Comparison of ENCODE assay signal across 12 mouse cellular contexts in genomic region chr15:96655514-96655913, GRCm38 (mm10). TPM values are rescaled to one million over a fixed set of nuclear protein-coding genes. Genes with fewer than 3 reads are reported as not detected.
DNase-seq lines count a peak whose midpoint lies in the region; ATAC-seq and TF ChIP-seq lines count a peak whose summit lies in the region.
"Had no signal": no experiment of that assay in that cellular context is flagged by ENCODE, and none has a peak within 500 bp of the region (broad histone marks: within the 10 kb centered on the region; RNA-seq: fewer than 3 reads in every experiment).

No protein-coding gene starts in this region.

- 92% methylated on average over 14 of the region's 14 CpGs for WGBS in hindbrain, embryonic 10.5 days
- whole genome bisulfite sequencing in hindbrain, embryonic 13.5 days, result 95% methylated on average over 14 of the region's 14 CpGs
- 39% methylated on average over 14 of the region's 14 CpGs for WGBS in liver, postnatal 0 days (ENCODE audit: insufficient replicate concordance)

- peak; percentile 1 for DNase-seq in hindbrain, embryonic 10.5 days (ENCODE audit: low spot score)
- DNase-seq in liver, postnatal 0 days, result peak; percentile 38
- DNase-seq in thymus, postnatal 0 days (ENCODE audit: low spot score), result peak; percentile 59
- DNase-seq in kidney, postnatal 10 days, result no peak
- DNase-seq in layer of hippocampus, adult 18-20 months (ENCODE audit: low spot score in 2 of 2), result no peak
- DNase-seq in embryo, embryonic 9.5 days (ENCODE audit: extremely low spot score), result no peak
- DNase-seq: cerebellum, postnatal 14 days; kidney, postnatal 14 days; right cerebral cortex, postnatal 4 days had no signal

- no peak overlapping the region for H3K4me2 ChIP-seq in hindbrain, embryonic 13.5 days
- H3K4me2 ChIP-seq in liver, postnatal 0 days (ENCODE audit: low read depth, low read length), result peak overlapping the region; percentile 44
- H3K4me2 ChIP-seq: midbrain, embryonic 11.5 days had no signal

- no peak overlapping the region for H3K27ac ChIP-seq in hindbrain, embryonic 10.5 days
- H3K27ac ChIP-seq in hindbrain, embryonic 13.5 days, result no peak overlapping the region
- H3K27ac ChIP-seq in liver, postnatal 0 days (ENCODE audit: low read depth), result peak overlapping the region; percentile 85

- TF ChIP-seq EP300 in liver, postnatal 0 days (IDR thresholded peaks at IDR 0.05; ENCODE audit: low read depth), result no peak

- no peaks in the 10 kb centered on the region for H3K27me3 ChIP-seq in hindbrain, embryonic 10.5 days (ENCODE audit: insufficient read depth, poor library complexity, severe bottlenecking)
- H3K27me3 ChIP-seq in hindbrain, embryonic 13.5 days, result no peaks in the 10 kb centered on the region
- H3K27me3 ChIP-seq in liver, postnatal 0 days (ENCODE audit: insufficient read depth, low read length), result no peaks in the 10 kb centered on the region

- no peak overlapping the region for H3K9ac ChIP-seq in hindbrain, embryonic 13.5 days
- no peak overlapping the region for H3K9ac ChIP-seq in liver, postnatal 0 days (replicated peaks)

- ATAC-seq in hindbrain, embryonic 13.5 days (ENCODE audit: low FRiP score), result no peak
- ATAC-seq in activated CD4-positive, CD25-positive, alpha-beta regulatory T cell, adult 4 months, result peak; percentile 45
- ATAC-seq in liver, postnatal 0 days, result peak; percentile 44; the same call in 1 of the 2 replicates

- H3K9me3 ChIP-seq in hindbrain, embryonic 10.5 days, result no peaks in the 10 kb centered on the region
- no peaks in the 10 kb centered on the region for H3K9me3 ChIP-seq in hindbrain, embryonic 13.5 days
- H3K9me3 ChIP-seq in liver, postnatal 0 days (ENCODE audit: low read length), result no peaks in the 10 kb centered on the region

- H3K4me1 ChIP-seq in hindbrain, embryonic 10.5 days (replicated peaks), result peaks cover 2% of the 10 kb centered on the region; the same call in 1 of the 2 replicates
- 0 out of 2 replicates have a peak, but pooled peaks cover 8% of the 10 kb centered on the region for H3K4me1 ChIP-seq in hindbrain, embryonic 13.5 days (replicated peaks)
- peaks cover under 1% of the 10 kb centered on the region; the same call in 1 of the 2 replicates for H3K4me1 ChIP-seq in liver, postnatal 0 days (ENCODE audit: insufficient read depth)

- H3K4me3 ChIP-seq in hindbrain, embryonic 10.5 days, result no peak overlapping the region
- H3K4me3 ChIP-seq in hindbrain, embryonic 13.5 days, result no peak overlapping the region
- no peak overlapping the region for H3K4me3 ChIP-seq in liver, postnatal 0 days (ENCODE audit: low read depth, low read length)

- H3K36me3 ChIP-seq in hindbrain, embryonic 10.5 days, result no peaks in the 10 kb centered on the region
- no peaks in the 10 kb centered on the region for H3K36me3 ChIP-seq in hindbrain, embryonic 13.5 days
- no peaks in the 10 kb centered on the region for H3K36me3 ChIP-seq in liver, postnatal 0 days (replicated peaks; ENCODE audit: insufficient read depth, low read length)

- TF ChIP-seq CTCF in liver, postnatal 0 days (IDR thresholded peaks at IDR 0.05; ENCODE audit: low read depth), result no peak

RNA-seq across cellular contexts. Expression of gene Slc38a1, which starts 12.8 kb away (rescaled TPM):
- 109 and 113 TPM in 2 replicates for polyA plus RNA-seq in hindbrain, embryonic 10.5 days (2016; fragmentation: Nextera tagmentation; extraction: Ambion mirVana)
- polyA plus RNA-seq in hindbrain, embryonic 13.5 days (2015; fragmentation: Nextera tagmentation; extraction: Ambion mirVana), result 154 and 158 TPM in 2 replicates
- 10 to 100 TPM; 55.8 to 63.4 TPM for polyA plus RNA-seq in activated CD4-positive, CD25-positive, alpha-beta regulatory T cell, adult 4 months (2017; shearing (Covaris generic))
- 8.4 and 11.3 TPM in 2 replicates for polyA plus RNA-seq in liver, postnatal 0 days (2015; fragmentation: Nextera tagmentation; extraction: Ambion mirVana)
- 125 and 126 TPM in 2 replicates for polyA plus RNA-seq in thymus, postnatal 0 days (2015; fragmentation: Nextera tagmentation; extraction: Ambion mirVana)
- 10 to 100 TPM; 77.6 to 84.1 TPM for total RNA-seq in layer of hippocampus, adult 18-20 months (2021)

RNA-seq across cellular contexts. Expression of gene Slc38a2, which starts 44.0 kb away (rescaled TPM):
- polyA plus RNA-seq in hindbrain, embryonic 10.5 days (2016; fragmentation: Nextera tagmentation; extraction: Ambion mirVana), result 135 and 156 TPM in 2 replicates
- 133 TPM in 2 replicates for polyA plus RNA-seq in hindbrain, embryonic 13.5 days (2015; fragmentation: Nextera tagmentation; extraction: Ambion mirVana)
- 10 to 100 TPM; 36.1 to 47.0 TPM for polyA plus RNA-seq in activated CD4-positive, CD25-positive, alpha-beta regulatory T cell, adult 4 months (2017; shearing (Covaris generic))
- polyA plus RNA-seq in liver, postnatal 0 days (2015; fragmentation: Nextera tagmentation; extraction: Ambion mirVana), result 19.0 and 29.6 TPM in 2 replicates
- polyA plus RNA-seq in thymus, postnatal 0 days (2015; fragmentation: Nextera tagmentation; extraction: Ambion mirVana), result 94.1 and 95.8 TPM in 2 replicates
- 10 to 100 TPM; 85.1 to 88.2 TPM for total RNA-seq in layer of hippocampus, adult 18-20 months (2021)

Comparison
In these comparisons a context has a peak if more than half of its experiments do, and no peak if none do; other contexts are left out.
1. DNase-seq: peak in hindbrain, embryonic 10.5 days (single experiment), liver, postnatal 0 days (single experiment) and thymus, postnatal 0 days (single experiment); none in kidney, postnatal 10 days (single experiment), layer of hippocampus, adult 18-20 months (0 of 2) and embryo, embryonic 9.5 days (single experiment).